Mouse (Mus musculus): ENCODE results near the gene Nisch.

DNA sequence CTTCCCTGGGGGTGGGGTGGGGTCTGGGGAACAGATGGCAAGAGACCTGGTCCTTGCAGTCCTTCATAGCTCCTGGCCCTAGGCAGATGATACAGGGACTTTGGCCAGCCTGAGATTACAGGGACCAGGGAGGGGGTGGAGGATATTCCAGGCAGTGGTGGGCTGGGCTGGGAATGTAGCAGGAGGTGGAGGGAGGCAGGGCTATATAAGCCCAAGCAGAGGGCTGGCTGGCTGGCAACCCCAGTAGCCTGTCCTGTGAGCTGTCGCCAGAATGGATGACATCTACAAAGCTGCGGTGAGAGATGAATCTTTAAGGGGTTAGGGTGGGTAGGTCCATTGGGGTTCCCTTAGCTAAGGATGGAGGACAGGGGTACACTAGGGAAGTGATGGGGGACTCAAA, 8.7 kb downstream of the Nisch start, which contains the start of gene Tnnc1:
- TF ChIP-seq CTCF (IDR thresholded peaks at IDR 0.05; ENCODE audit: low read depth) (no peak), EP300 (optimal IDR thresholded peaks at IDR 0.05) (no peak)
